Mouse (Mus musculus): ENCODE data around the gene Lrwd1.

DNA sequence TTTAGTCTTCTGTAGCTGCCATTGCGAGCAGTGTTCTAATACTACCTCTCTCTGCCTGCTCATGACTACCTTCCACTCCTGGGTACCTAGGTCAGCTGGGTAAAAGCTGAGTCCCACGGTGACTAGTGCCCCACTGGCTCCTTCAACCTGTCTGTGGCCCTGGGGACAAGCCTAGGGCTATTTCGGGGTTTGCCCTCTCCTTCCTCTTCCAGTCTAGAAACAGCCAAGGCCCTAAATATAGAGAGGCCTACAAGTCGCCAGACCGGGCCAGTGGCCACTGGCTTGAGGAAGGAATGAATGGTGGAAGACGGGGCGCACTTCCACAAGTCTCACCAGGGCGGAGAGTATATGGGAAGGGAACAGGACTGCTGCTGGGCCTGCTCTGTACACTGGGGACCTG lies 49.6 kb downstream of the Lrwd1 start:
- TF ChIP-seq CTCF (conservative IDR thresholded peaks at IDR 0.05 in 1 of 2, IDR thresholded peaks at IDR 0.05 in 1 of 2; ENCODE audit: low read depth in 2 of 2, low read length in 2 of 2) (no peak), TCF12 (IDR thresholded peaks at IDR 0.05; ENCODE audit: low read depth, low read length) (no peak), ZNF384 (IDR thresholded peaks at IDR 0.05; ENCODE audit: low read depth, low read length) (no peak), POLR2A (IDR thresholded peaks at IDR 0.05; ENCODE audit: low read depth, low read length) (no peak), NELFE (IDR thresholded peaks at IDR 0.05; ENCODE audit: low read depth, low read length) (no peak), E2F4 (IDR thresholded peaks at IDR 0.05; ENCODE audit: insufficient replicate concordance, low read depth, low read length) (no peak), SMC3 (IDR thresholded peaks at IDR 0.05; ENCODE audit: low read depth, low read length) (no peak), MAZ (IDR thresholded peaks at IDR 0.05; ENCODE audit: low read depth, low read length) (no peak)
